Mouse (Mus musculus): ENCODE results near the gene Zfp600. TPM values are rescaled to one million over a fixed set of nuclear protein-coding genes. Genes with fewer than 3 reads are reported as not detected.

Zfp600 gene
- not detected for polyA plus RNA-seq (2014; fragmentation: Illumina TruSeq; extraction: RNeasy Lipid Tissue Mini Kit (QIAGEN cat#74804); ENCODE audit: low read depth, low replicate concordance)

GRCm38 (mm10) chr4:146156524-146156923 lies at the start of gene Zfp600:
TSS of gene Zfp600 (plus strand) at chr4:146156824.

Other genes starting within 250 kb of the Zfp600 start
- 0.98 TPM for gene Zfp987, start 59.5 kb upstream of the Zfp600 start, polyA plus RNA-seq (2014; fragmentation: Illumina TruSeq; extraction: RNeasy Lipid Tissue Mini Kit (QIAGEN cat#74804); ENCODE audit: low read depth, low replicate concordance)